Comparison of ENCODE assay signal across 9 mouse cellular contexts in the genomic region with DNA sequence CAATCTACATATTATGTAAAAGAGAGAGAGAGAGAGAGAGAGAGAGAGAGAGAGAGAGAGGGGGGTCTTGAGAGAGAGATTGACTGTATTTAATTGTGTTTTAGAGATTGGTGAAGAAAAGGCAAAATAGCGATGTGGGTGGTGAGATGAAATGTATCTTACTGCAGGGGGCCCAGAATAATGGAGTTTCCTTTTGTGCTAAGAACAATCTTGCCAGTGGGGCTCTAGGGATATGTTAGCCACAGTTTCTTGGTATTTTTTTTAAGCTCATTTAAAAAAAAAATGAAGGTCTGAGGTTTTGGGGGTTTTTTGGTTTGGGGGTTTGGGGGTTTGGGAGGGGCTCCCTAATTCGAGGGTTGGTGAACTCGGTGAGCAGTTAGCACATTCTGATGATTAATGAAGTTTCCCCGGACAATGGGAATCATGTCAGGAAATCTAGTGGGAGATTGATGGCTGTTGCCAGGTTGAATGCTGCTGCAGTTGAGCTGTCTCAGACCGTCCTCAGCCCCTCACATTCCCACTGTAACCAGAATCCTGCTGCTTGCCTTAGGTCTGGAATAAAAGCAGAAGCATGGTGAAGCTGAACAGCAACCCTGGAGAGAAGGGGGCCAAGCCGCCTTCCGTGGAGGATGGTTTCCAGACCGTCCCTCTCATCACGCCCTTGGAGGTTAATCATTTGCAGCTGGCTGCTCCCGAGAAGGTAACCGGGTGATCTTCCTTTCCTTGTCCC. TPM values are rescaled to one million over a fixed set of nuclear protein-coding genes. Genes with fewer than 3 reads are reported as not detected.
DNase-seq lines count a peak whose midpoint lies in the region; ATAC-seq and TF ChIP-seq lines count a peak whose summit lies in the region.
"Had no signal": no experiment of that assay in that cellular context is flagged by ENCODE, and none has a peak within 500 bp of the region (broad histone marks: within the 10 kb centered on the region; RNA-seq: fewer than 3 reads in every experiment).

No protein-coding gene starts in this region.

- H3K4me2 ChIP-seq in lung, embryonic 14.5 days = peak overlapping the region; percentile 18; the same call in 1 of the 2 replicates
- peak overlapping the region; percentile 82 for H3K4me2 ChIP-seq in forebrain, embryonic 16.5 days (ENCODE audit: low read length)
- H3K4me2 ChIP-seq in limb, embryonic 13.5 days (replicated peaks) = peak overlapping the region; percentile 49

- no peak for ATAC-seq in lung, embryonic 14.5 days (ENCODE audit: insufficient read depth)
- ATAC-seq in forebrain, embryonic 16.5 days = no peak
- no peak for ATAC-seq in limb, embryonic 13.5 days (ENCODE audit: low FRiP score, low read depth)

- H3K9ac ChIP-seq in lung, embryonic 14.5 days = no peak overlapping the region
- peak overlapping the region; percentile 85 for H3K9ac ChIP-seq in forebrain, embryonic 16.5 days (replicated peaks; ENCODE audit: low read depth, low read length)
- H3K9ac ChIP-seq in limb, embryonic 13.5 days = no peak overlapping the region

- DNase-seq in lung, embryonic 14.5 days = peak; percentile 13
- no peak for DNase-seq in lung, postnatal 36 days
- DNase-seq in thymus, postnatal 25 days = peak; percentile 47
- no peak for DNase-seq in gastrocnemius, adult 8-10 months (ENCODE audit: low spot score in 2 of 2)
- DNase-seq in layer of hippocampus, adult 9-11 months = no peak
- DNase-seq in cerebellum, adult 11-12 months = no peak

- H3K27ac ChIP-seq in lung, embryonic 14.5 days (ENCODE audit: low read depth) = no peak overlapping the region
- H3K27ac ChIP-seq in forebrain, embryonic 16.5 days (ENCODE audit: low read length) = peak overlapping the region; percentile 96
- H3K27ac ChIP-seq in limb, embryonic 13.5 days = no peak overlapping the region

- H3K4me3 ChIP-seq in lung, embryonic 14.5 days (ENCODE audit: low read depth, low read length) = no peak overlapping the region
- peak overlapping the region; percentile 65 for H3K4me3 ChIP-seq in forebrain, embryonic 16.5 days (replicated peaks; ENCODE audit: low read length)
- H3K4me3 ChIP-seq in limb, embryonic 13.5 days = peak overlapping the region; percentile 13

- 4% methylated on average over 11 of the region's 11 CpGs for WGBS in lung, embryonic 14.5 days
- WGBS in forebrain, embryonic 16.5 days = 3% methylated on average over 11 of the region's 11 CpGs
- WGBS in limb, embryonic 13.5 days = 2% methylated on average over 11 of the region's 11 CpGs

- no peaks in the 10 kb centered on the region for H3K36me3 ChIP-seq in lung, embryonic 14.5 days (ENCODE audit: insufficient read depth)
- peaks cover 31% of the 10 kb centered on the region for H3K36me3 ChIP-seq in forebrain, embryonic 16.5 days (ENCODE audit: control insufficient read depth, insufficient read depth)
- H3K36me3 ChIP-seq in limb, embryonic 13.5 days = no peaks in the 10 kb centered on the region

- H3K9me3 ChIP-seq in lung, embryonic 14.5 days (ENCODE audit: low read depth, low read length) = no peaks in the 10 kb centered on the region
- H3K9me3 ChIP-seq in forebrain, embryonic 16.5 days (ENCODE audit: control insufficient read depth, low read length) = no peaks in the 10 kb centered on the region
- no peaks in the 10 kb centered on the region for H3K9me3 ChIP-seq in limb, embryonic 13.5 days

- H3K27me3 ChIP-seq in lung, embryonic 14.5 days (ENCODE audit: insufficient read depth, low read length) = no peaks in the 10 kb centered on the region
- H3K27me3 ChIP-seq in forebrain, embryonic 16.5 days (replicated peaks; ENCODE audit: control insufficient read depth, insufficient read depth, low read length) = no peaks in the 10 kb centered on the region
- H3K27me3 ChIP-seq in limb, embryonic 13.5 days = peaks cover 14% of the 10 kb centered on the region

- peaks cover 6% of the 10 kb centered on the region; the same call in 1 of the 2 replicates for H3K4me1 ChIP-seq in lung, embryonic 14.5 days (ENCODE audit: insufficient read depth)
- H3K4me1 ChIP-seq in forebrain, embryonic 16.5 days (replicated peaks; ENCODE audit: control insufficient read depth, insufficient read depth, low read length) = peaks cover 34% of the 10 kb centered on the region
- peaks cover 34% of the 10 kb centered on the region for H3K4me1 ChIP-seq in limb, embryonic 13.5 days

- no peak for TF ChIP-seq CTCF in lung, embryonic 14.5 days (IDR thresholded peaks at IDR 0.05; ENCODE audit: low read depth)

RNA-seq across cellular contexts. Expression of a gene that starts 1.1 kb away (rescaled TPM):
- polyA plus RNA-seq in lung, embryonic 14.5 days (2014; fragmentation: Nextera tagmentation; extraction: Ambion mirVana) = 0.25 and 0.55 TPM in 2 replicates
- polyA plus RNA-seq in forebrain, embryonic 16.5 days (2015; fragmentation: Nextera tagmentation; extraction: Ambion mirVana) = 770 and 805 TPM in 2 replicates
- polyA plus RNA-seq in limb, embryonic 13.5 days (2015; fragmentation: Nextera tagmentation; extraction: Ambion mirVana) = 7.6 and 7.9 TPM in 2 replicates
- under 1 TPM in 2 of 4 experiments, not detected in 2; 0.15 to 0.19 TPM for total RNA-seq in gastrocnemius, adult 8-10 months (2022)

RNA-seq across cellular contexts. Expression of a gene that starts 36.0 kb away (rescaled TPM):
- polyA plus RNA-seq in lung, embryonic 14.5 days (2014; fragmentation: Nextera tagmentation; extraction: Ambion mirVana) = 0.12 TPM in 1 of 2 replicates, not detected in the other
- polyA plus RNA-seq in forebrain, embryonic 16.5 days (2015; fragmentation: Nextera tagmentation; extraction: Ambion mirVana) = 0.14 and 0.20 TPM in 2 replicates
- polyA plus RNA-seq in limb, embryonic 13.5 days (2015; fragmentation: Nextera tagmentation; extraction: Ambion mirVana) = 0.23 and 0.40 TPM in 2 replicates
- not detected for total RNA-seq in gastrocnemius, adult 8-10 months (2022)
- total RNA-seq: heart, adult 8-10 months had no signal

Comparison
In these comparisons a context has a peak if more than half of its experiments do, and no peak if none do; other contexts are left out.
1. DNase-seq: peak in lung, embryonic 14.5 days (single experiment) and thymus, postnatal 25 days (single experiment); none in lung, postnatal 36 days (single experiment), gastrocnemius, adult 8-10 months (0 of 2), layer of hippocampus, adult 9-11 months (single experiment) and cerebellum, adult 11-12 months (single experiment).
2. H3K4me2 ChIP-seq: peak in every context shown above with its lines; median percentile 82 in forebrain, embryonic 16.5 days; 49 in limb, embryonic 13.5 days; 18 in lung, embryonic 14.5 days.
3. RNA of a gene that starts 1.1 kb away (polyA plus RNA-seq): 770 to 805 TPM in forebrain, embryonic 16.5 days; 7.6 to 7.9 TPM in limb, embryonic 13.5 days and 0.25 to 0.55 TPM in lung, embryonic 14.5 days; every median in the first group is over 10 times any median in the second.